Mouse (Mus musculus) E14TG2a.4 (cell line): Measurements from ENCODE around the gene Gstt4.

Experiments used
- CTCF ChIP-seq: conservative IDR thresholded peaks from 2 replicates; pipeline ENCODE4 v1.5.1; 2014; ENCODE audit warnings: low read length
- NANOG ChIP-seq: IDR thresholded peaks from 2 replicates; pipeline ENCODE4 v1.6.1; 2014; ENCODE audit warnings: borderline replicate concordance, low read length, mixed read lengths
- POU5F1 ChIP-seq: IDR thresholded peaks from 2 replicates; pipeline ENCODE4 v1.6.1; 2014; ENCODE audit warnings: low read length, borderline replicate concordance

DNA sequence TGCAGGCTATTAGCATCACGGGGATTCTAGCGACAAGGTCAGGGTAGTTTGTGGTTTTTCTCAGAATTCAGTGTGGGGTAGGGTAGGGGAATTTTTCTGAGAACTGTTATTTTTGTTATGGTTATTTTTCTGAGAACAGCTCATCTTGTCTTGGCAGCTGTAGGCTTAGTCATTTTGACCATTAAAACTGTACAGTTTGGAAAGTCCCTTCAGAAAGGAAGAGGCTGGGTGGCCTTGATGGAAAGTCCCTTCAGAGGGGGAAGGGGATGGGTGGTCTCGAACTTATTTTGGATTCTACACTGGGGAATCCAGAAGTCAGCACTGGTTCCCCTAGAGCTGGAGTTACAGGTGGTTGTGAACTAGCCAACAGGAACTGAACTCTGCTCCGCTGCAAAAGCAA is 2.2 kb upstream of the Gstt4 start:
- no peak for TF ChIP-seq CTCF
- no peak for TF ChIP-seq POU5F1
- TF ChIP-seq NANOG: no peak
